ENCODE assay signal across 8 mouse cellular contexts in genomic region chr5:142904208-142905037, GRCm38 (mm10). TPM values are rescaled to one million over a fixed set of nuclear protein-coding genes. Genes with fewer than 3 reads are reported as not detected.
DNase-seq lines count a peak whose midpoint lies in the region; ATAC-seq and TF ChIP-seq lines count a peak whose summit lies in the region.

No protein-coding gene starts in this region.

- TF ChIP-seq CTCF in kidney, postnatal 0 days (IDR thresholded peaks at IDR 0.05; ENCODE audit: low read depth): no peak

- 37% methylated on average over 19 of the region's 19 CpGs for WGBS in kidney, postnatal 0 days
- 44% methylated on average over 19 of the region's 19 CpGs for WGBS in heart, embryonic 14.5 days
- 75% methylated on average over 19 of the region's 19 CpGs for WGBS in liver, embryonic 16.5 days (ENCODE audit: insufficient replicate concordance)

- ATAC-seq in kidney, postnatal 0 days (replicated peaks; ENCODE audit: low FRiP score, low read depth): no peak
- ATAC-seq in heart, embryonic 14.5 days (ENCODE audit: insufficient number of reproducible peaks, insufficient read depth, low FRiP score, low read depth): no peak
- no peak for ATAC-seq in liver, embryonic 16.5 days (ENCODE audit: low read depth)

- peak overlapping the region; percentile 98 for H3K9ac ChIP-seq in kidney, postnatal 0 days (ENCODE audit: low read depth, low read length)
- peak overlapping the region; percentile 100 for H3K9ac ChIP-seq in heart, embryonic 14.5 days (ENCODE audit: low read length)
- H3K9ac ChIP-seq in liver, embryonic 16.5 days (ENCODE audit: low read depth, low read length): peak overlapping the region; percentile 100

- no peaks in the 10 kb centered on the region for H3K9me3 ChIP-seq in kidney, postnatal 0 days (replicated peaks; ENCODE audit: low read length)
- no peaks in the 10 kb centered on the region for H3K9me3 ChIP-seq in heart, embryonic 14.5 days (ENCODE audit: control insufficient read depth, low read length)
- no peaks in the 10 kb centered on the region for H3K9me3 ChIP-seq in liver, embryonic 16.5 days (replicated peaks; ENCODE audit: control insufficient read depth, low read length)

- H3K27ac ChIP-seq in kidney, postnatal 0 days: peak overlapping the region; percentile 99; the same call in 1 of the 2 replicates
- H3K27ac ChIP-seq in heart, embryonic 14.5 days (replicated peaks in 1 of 2; ENCODE audit: control insufficient read depth in 1 of 2, insufficient read depth in 1 of 2, low read depth in 2 of 2, low read length in 2 of 2): peak overlapping the region; percentile 99 to 100
- H3K27ac ChIP-seq in liver, embryonic 16.5 days (ENCODE audit: low read length): peak overlapping the region; percentile 100

- H3K4me3 ChIP-seq in kidney, postnatal 0 days (replicated peaks; ENCODE audit: low read depth, low read length): peak overlapping the region; percentile 84
- H3K4me3 ChIP-seq in heart, embryonic 14.5 days (ENCODE audit: control insufficient read depth in 1 of 2, insufficient read depth in 1 of 2, low read depth in 1 of 2, low read length in 2 of 2): peak overlapping the region; percentile 77 to 100
- peak overlapping the region; percentile 99 for H3K4me3 ChIP-seq in liver, embryonic 16.5 days (ENCODE audit: low read depth, low read length)

- H3K36me3 ChIP-seq in kidney, postnatal 0 days (ENCODE audit: insufficient read depth, low read length): peaks cover 48% of the 10 kb centered on the region
- H3K36me3 ChIP-seq in heart, embryonic 14.5 days (ENCODE audit: control insufficient read depth, insufficient read depth, low read length): peaks cover 62% of the 10 kb centered on the region
- H3K36me3 ChIP-seq in liver, embryonic 16.5 days (ENCODE audit: control insufficient read depth, insufficient read depth): peaks cover 49% of the 10 kb centered on the region

- peaks cover 25% of the 10 kb centered on the region for H3K4me1 ChIP-seq in kidney, postnatal 0 days (replicated peaks; ENCODE audit: insufficient read depth, low read length)
- peaks cover 25 to 37% of the 10 kb centered on the region in 2 experiments for H3K4me1 ChIP-seq in heart, embryonic 14.5 days (ENCODE audit: control insufficient read depth in 2 of 2, insufficient read depth in 2 of 2, low read length in 2 of 2)
- peaks cover 38% of the 10 kb centered on the region for H3K4me1 ChIP-seq in liver, embryonic 16.5 days (ENCODE audit: control insufficient read depth, low read depth, low read length)

- H3K4me2 ChIP-seq in kidney, postnatal 0 days (ENCODE audit: low read length): peak overlapping the region; percentile 65
- peak overlapping the region; percentile 91 for H3K4me2 ChIP-seq in heart, embryonic 14.5 days (ENCODE audit: low read length)
- peak overlapping the region; percentile 71 for H3K4me2 ChIP-seq in liver, embryonic 16.5 days (ENCODE audit: low read depth, low read length)

- no peaks in the 10 kb centered on the region for H3K27me3 ChIP-seq in kidney, postnatal 0 days (ENCODE audit: insufficient read depth, low read length)
- H3K27me3 ChIP-seq in heart, embryonic 14.5 days (ENCODE audit: control insufficient read depth, insufficient read depth, low read length): no peaks in the 10 kb centered on the region
- no peaks in the 10 kb centered on the region for H3K27me3 ChIP-seq in liver, embryonic 16.5 days (ENCODE audit: control insufficient read depth, insufficient read depth, low read depth, low read length)

- DNase-seq in kidney, postnatal 0 days (ENCODE audit: low spot score): no peak
- no peak for DNase-seq in kidney, adult 11 months
- peak; percentile 54 for DNase-seq in NIH3T3 (ENCODE audit: low read depth)
- no peak for DNase-seq in gastrocnemius, adult 8-10 months (ENCODE audit: low spot score in 2 of 2)
- DNase-seq in gastrocnemius, adult 18-20 months (ENCODE audit: low spot score): no peak
- no peak for DNase-seq in adrenal gland, adult 8-10 months

RNA-seq across cellular contexts. Expression of gene Actb, which starts 2.1 kb away (rescaled TPM):
- 14,836 and 15,514 TPM in 2 replicates for polyA plus RNA-seq in kidney, postnatal 0 days (2015; fragmentation: Nextera tagmentation; extraction: Ambion mirVana)
- polyA plus RNA-seq in heart, embryonic 14.5 days (2014; fragmentation: Nextera tagmentation; extraction: Ambion mirVana): 5,159 and 5,554 TPM in 2 replicates
- 6,197 and 6,568 TPM in 2 replicates for polyA plus RNA-seq in liver, embryonic 16.5 days (2015; fragmentation: Nextera tagmentation; extraction: Ambion mirVana)
- 100 to 1,000 TPM; 301 to 406 (median 351) TPM for total RNA-seq in gastrocnemius, adult 8-10 months (2022)
- 100 to 1,000 TPM; 452 to 583 TPM for total RNA-seq in gastrocnemius, adult 18-20 months (2021)
- total RNA-seq in adrenal gland, adult 8-10 months (2022): 1,000 to 10,000 TPM; 3,015 to 3,481 (median 3,228) TPM

RNA-seq across cellular contexts. Expression of gene Fbxl18, which starts 9.2 kb away (rescaled TPM):
- 9.6 and 9.9 TPM in 2 replicates for polyA plus RNA-seq in kidney, postnatal 0 days (2015; fragmentation: Nextera tagmentation; extraction: Ambion mirVana)
- polyA plus RNA-seq in heart, embryonic 14.5 days (2014; fragmentation: Nextera tagmentation; extraction: Ambion mirVana): 5.5 and 7.2 TPM in 2 replicates
- 2.7 TPM in 2 replicates for polyA plus RNA-seq in liver, embryonic 16.5 days (2015; fragmentation: Nextera tagmentation; extraction: Ambion mirVana)
- 1 to 10 TPM; 4.4 to 6.8 (median 5.3) TPM for total RNA-seq in gastrocnemius, adult 8-10 months (2022)
- 1 to 10 TPM; 4.9 to 5.9 TPM for total RNA-seq in gastrocnemius, adult 18-20 months (2021)
- 10 to 100 TPM; 14.0 to 18.5 (median 15.1) TPM for total RNA-seq in adrenal gland, adult 8-10 months (2022)

RNA-seq across cellular contexts. Expression of gene Fscn1, which starts 55.7 kb away (rescaled TPM):
- polyA plus RNA-seq in kidney, postnatal 0 days (2015; fragmentation: Nextera tagmentation; extraction: Ambion mirVana): 175 and 205 TPM in 2 replicates
- 120 and 124 TPM in 2 replicates for polyA plus RNA-seq in heart, embryonic 14.5 days (2014; fragmentation: Nextera tagmentation; extraction: Ambion mirVana)
- polyA plus RNA-seq in liver, embryonic 16.5 days (2015; fragmentation: Nextera tagmentation; extraction: Ambion mirVana): 19.6 and 20.4 TPM in 2 replicates
- total RNA-seq in gastrocnemius, adult 8-10 months (2022): 1 to 10 TPM; 3.0 to 7.9 (median 5.0) TPM
- total RNA-seq in gastrocnemius, adult 18-20 months (2021): 1 to 10 TPM; 3.7 to 8.5 TPM
- total RNA-seq in adrenal gland, adult 8-10 months (2022): 10 to 100 TPM; 22.0 to 33.6 (median 31.7) TPM

Comparison
In these comparisons a context has a peak if more than half of its experiments do, and no peak if none do; other contexts are left out.
1. RNA of gene Actb, which starts 2.1 kb away (total RNA-seq): 3,015 to 3,481 TPM in adrenal gland, adult 8-10 months; 452 to 583 TPM in gastrocnemius, adult 18-20 months and 301 to 406 TPM in gastrocnemius, adult 8-10 months; every median in the first group is over 4 times any median in the second.
2. Peak in every context shown above with its lines, with median percentiles within 50 percentile points of each other: H3K27ac ChIP-seq, H3K4me2 ChIP-seq, H3K4me3 ChIP-seq and H3K9ac ChIP-seq.